Mouse (Mus musculus) CH12.LX (cell line): Measurements from ENCODE around the gene Gm44579. TPM values are rescaled to one million over a fixed set of nuclear protein-coding genes. Genes with fewer than 3 reads are reported as not detected.

Source experiments
- DNase-seq: peaks from one replicate; pipeline ENCODE4 v3.0.0-alpha.2; 2013; ENCODE audit errors: extremely low read depth
- H3K27ac ChIP-seq: 2 replicates; pipeline ENCODE4 v1.5.1; 2012; ENCODE audit warnings: low read depth, mild to moderate bottlenecking, control low read depth, moderate library complexity; ENCODE audit not compliant: insufficient read depth
- H3K27me3 ChIP-seq: replicated peaks from 2 replicates; pipeline ENCODE3; 2012; ENCODE audit warnings: inconsistent platforms
- H3K36me3 ChIP-seq, 2 experiments: replicated peaks in 1 of 2; 2 replicates each; pipeline versions ENCODE3 to v1.6.1; 2012; ENCODE audit warnings: inconsistent platforms in 1 of 2, low read length in 1 of 2, mild to moderate bottlenecking in 1 of 2, mixed read lengths in 1 of 2, moderate library complexity in 1 of 2; ENCODE audit not compliant: control insufficient read depth in 1 of 2, insufficient read depth in 1 of 2
- H3K4me1 ChIP-seq, 2 experiments: 2 replicates each; pipeline ENCODE4 v1.6.1; 2012; ENCODE audit warnings: inconsistent platforms in 1 of 2, moderate library complexity in 1 of 2; ENCODE audit not compliant: insufficient read depth in 2 of 2, control insufficient read depth in 1 of 2
- H3K4me2 ChIP-seq: 2 replicates; pipeline ENCODE4 v1.6.1; 2012; ENCODE audit warnings: low read depth, mild to moderate bottlenecking, control low read depth; ENCODE audit not compliant: poor library complexity, insufficient read depth, severe bottlenecking
- H3K4me3 ChIP-seq, 3 experiments: fragments of 150-350 bp in 1 of 3; sonication (generic) in 1 of 3; replicated peaks in 1 of 3; 2 replicates each; pipeline versions ENCODE3 to v1.5.1; 2011 to 2012; ENCODE audit warnings: low read depth in 2 of 3, low read length in 2 of 3, mild to moderate bottlenecking in 2 of 3, moderate library complexity in 2 of 3, control low read depth in 1 of 3, improper control_type of control experiment in 1 of 3, inconsistent platforms in 1 of 3, mixed read lengths in 1 of 3; ENCODE audit not compliant: poor library complexity in 1 of 3
- H3K79me2 ChIP-seq: replicated peaks from 2 replicates; pipeline ENCODE4 v1.6.1; 2012; ENCODE audit warnings: mild to moderate bottlenecking, moderate library complexity; ENCODE audit not compliant: control insufficient read depth, poor library complexity, insufficient read depth, severe bottlenecking; ENCODE audit errors: extremely low read depth
- H3K9ac ChIP-seq: 2 replicates; pipeline ENCODE4 v1.6.1; 2012; ENCODE audit warnings: low read depth, mild to moderate bottlenecking, control low read depth, moderate library complexity; ENCODE audit not compliant: insufficient read depth
- H3K9me3 ChIP-seq: replicated peaks from 2 replicates; pipeline ENCODE3; 2012; ENCODE audit warnings: low read length, inconsistent platforms, mixed read lengths
- BHLHE40 ChIP-seq: IDR thresholded peaks from 2 replicates; pipeline ENCODE4 v1.6.1; 2011; ENCODE audit warnings: mild to moderate bottlenecking, low read depth, low read length, improper control_type of control experiment
- CHD1 ChIP-seq: IDR thresholded peaks from 2 replicates; pipeline ENCODE4 v1.6.1; 2012; ENCODE audit warnings: low read depth, low read length, improper control_type of control experiment, inconsistent platforms
- CHD2 ChIP-seq: IDR thresholded peaks from 2 replicates; pipeline ENCODE4 v1.6.1; 2011; ENCODE audit warnings: low read length, improper control_type of control experiment
- CTCF ChIP-seq, 2 experiments: IDR thresholded peaks in 1 of 2; conservative IDR thresholded peaks in 1 of 2; 2 replicates each; pipeline ENCODE4 v1.5.1; 2011 to 2012; ENCODE audit warnings: low read depth in 2 of 2, low read length in 2 of 2, improper control_type of control experiment in 1 of 2, inconsistent platforms in 1 of 2, mild to moderate bottlenecking in 1 of 2, moderate library complexity in 1 of 2
- E2F4 ChIP-seq: IDR thresholded peaks from 2 replicates; pipeline ENCODE4 v1.6.1; 2011; ENCODE audit warnings: low read depth, low read length, improper control_type of control experiment; ENCODE audit not compliant: insufficient replicate concordance
- ELF1 ChIP-seq: IDR thresholded peaks from 2 replicates; pipeline ENCODE4 v1.6.1; 2014; ENCODE audit warnings: low read depth, mild to moderate bottlenecking, inconsistent platforms, low read length, improper control_type of control experiment
- EP300 ChIP-seq: IDR thresholded peaks from 2 replicates; pipeline ENCODE4 v1.6.1; 2011; ENCODE audit warnings: low read length, improper control_type of control experiment
- ETS1 ChIP-seq: conservative IDR thresholded peaks from 2 replicates; pipeline ENCODE4 v1.6.1; 2012; ENCODE audit warnings: low read depth, mild to moderate bottlenecking, inconsistent platforms, low read length, improper control_type of control experiment, moderate library complexity
- GABPA ChIP-seq: IDR thresholded peaks from 2 replicates; pipeline ENCODE4 v1.6.1; 2012; ENCODE audit warnings: low read depth, low read length, improper control_type of control experiment, inconsistent platforms; ENCODE audit not compliant: insufficient replicate concordance
- HCFC1 ChIP-seq: IDR thresholded peaks from 2 replicates; pipeline ENCODE4 v1.6.1; 2012; ENCODE audit warnings: low read depth, mild to moderate bottlenecking, inconsistent platforms, low read length, improper control_type of control experiment
- IRF4 ChIP-seq: IDR thresholded peaks from 2 replicates; pipeline ENCODE4 v1.6.1; 2014; ENCODE audit warnings: low read depth, mild to moderate bottlenecking, inconsistent platforms, low read length, improper control_type of control experiment
- JUN ChIP-seq: IDR thresholded peaks from 2 replicates; pipeline ENCODE4 v1.6.1; 2011; ENCODE audit warnings: low read depth, mild to moderate bottlenecking, low read length, improper control_type of control experiment, moderate library complexity; ENCODE audit not compliant: insufficient read depth
- JUND ChIP-seq: conservative IDR thresholded peaks from 2 replicates; pipeline ENCODE4 v1.6.1; 2011; ENCODE audit warnings: low read depth, low read length, improper control_type of control experiment
- KAT2A ChIP-seq: IDR thresholded peaks from 2 replicates; pipeline ENCODE4 v1.6.1; 2012; ENCODE audit warnings: low read length, improper control_type of control experiment, inconsistent platforms; ENCODE audit not compliant: insufficient replicate concordance
- MAFK ChIP-seq: IDR thresholded peaks from 2 replicates; pipeline ENCODE4 v1.6.1; 2011; ENCODE audit warnings: low read length, improper control_type of control experiment; ENCODE audit not compliant: insufficient replicate concordance
- MAX ChIP-seq: IDR thresholded peaks from 2 replicates; pipeline ENCODE4 v1.6.1; 2011; ENCODE audit warnings: low read length, improper control_type of control experiment
- MEF2A ChIP-seq: IDR thresholded peaks from 2 replicates; pipeline ENCODE4 v1.6.1; 2014; ENCODE audit warnings: low read depth, mild to moderate bottlenecking, inconsistent platforms, low read length, improper control_type of control experiment, borderline replicate concordance
- MXI1 ChIP-seq: IDR thresholded peaks from 2 replicates; pipeline ENCODE4 v1.6.1; 2011; ENCODE audit warnings: mild to moderate bottlenecking, low read depth, low read length, improper control_type of control experiment
- MYC ChIP-seq: IDR thresholded peaks from 2 replicates; pipeline ENCODE4 v1.6.1; 2011; ENCODE audit warnings: low read depth, mild to moderate bottlenecking, improper control_type of control experiment, low read length
- NRF1 ChIP-seq: IDR thresholded peaks from 2 replicates; pipeline ENCODE4 v1.6.1; 2014; ENCODE audit warnings: low read depth, mild to moderate bottlenecking, inconsistent platforms, low read length, improper control_type of control experiment, moderate library complexity
- PAX5 ChIP-seq: IDR thresholded peaks from 2 replicates; pipeline ENCODE4 v1.6.1; 2012; ENCODE audit warnings: low read length, inconsistent platforms, mixed read lengths
- POLR2A ChIP-seq: IDR thresholded peaks from 2 replicates; pipeline ENCODE4 v1.6.1; 2011; ENCODE audit warnings: low read depth, mild to moderate bottlenecking, improper control_type of control experiment, low read length
- POLR2AphosphoS2 ChIP-seq: IDR thresholded peaks from 2 replicates; pipeline ENCODE4 v1.6.1; 2011; ENCODE audit warnings: low read depth, low read length, improper control_type of control experiment
- RAD21 ChIP-seq: IDR thresholded peaks from 2 replicates; pipeline ENCODE4 v1.6.1; 2011; ENCODE audit warnings: low read depth, mild to moderate bottlenecking, low read length, improper control_type of control experiment, moderate library complexity
- RCOR1 ChIP-seq: conservative IDR thresholded peaks from 2 replicates; pipeline ENCODE4 v1.6.1; 2012; ENCODE audit warnings: low read depth, mild to moderate bottlenecking, inconsistent platforms, low read length, improper control_type of control experiment
- SIN3A ChIP-seq: IDR thresholded peaks from 2 replicates; pipeline ENCODE4 v1.6.1; 2012; ENCODE audit warnings: low read length, improper control_type of control experiment, inconsistent platforms
- SMC3 ChIP-seq: IDR thresholded peaks from 2 replicates; pipeline ENCODE4 v1.6.1; 2011; ENCODE audit warnings: low read depth, low read length, improper control_type of control experiment
- TBP ChIP-seq: conservative IDR thresholded peaks from 2 replicates; pipeline ENCODE4 v1.6.1; 2011; ENCODE audit warnings: low read depth, low read length, improper control_type of control experiment
- TCF12 ChIP-seq: IDR thresholded peaks from 2 replicates; pipeline ENCODE4 v1.6.1; 2014; ENCODE audit warnings: low read depth, mild to moderate bottlenecking, inconsistent platforms, low read length, improper control_type of control experiment
- UBTF ChIP-seq: IDR thresholded peaks from 2 replicates; pipeline ENCODE4 v1.6.1; 2012; ENCODE audit warnings: low read depth, mild to moderate bottlenecking, inconsistent platforms, low read length, improper control_type of control experiment, moderate library complexity
- USF1 ChIP-seq: IDR thresholded peaks from 2 replicates; pipeline ENCODE4 v1.6.1; 2014; ENCODE audit warnings: low read depth, mild to moderate bottlenecking, inconsistent platforms, low read length, improper control_type of control experiment
- USF2 ChIP-seq: conservative IDR thresholded peaks from 2 replicates; pipeline ENCODE4 v1.6.1; 2011; ENCODE audit warnings: low read depth, low read length, improper control_type of control experiment
- ZC3H11A ChIP-seq: IDR thresholded peaks from 2 replicates; pipeline ENCODE4 v1.6.1; 2012; ENCODE audit warnings: low read depth, mild to moderate bottlenecking, inconsistent platforms, low read length, improper control_type of control experiment
- ZKSCAN1 ChIP-seq: IDR thresholded peaks from 2 replicates; pipeline ENCODE4 v1.6.1; 2012; ENCODE audit warnings: low read depth, inconsistent platforms, low read length, improper control_type of control experiment, borderline replicate concordance
- ZMIZ1 ChIP-seq: IDR thresholded peaks from 2 replicates; pipeline ENCODE4 v1.6.1; 2012; ENCODE audit warnings: low read depth, mild to moderate bottlenecking, inconsistent platforms, low read length, improper control_type of control experiment
- ZNF384 ChIP-seq: IDR thresholded peaks from 2 replicates; pipeline ENCODE4 v1.6.1; 2012; ENCODE audit warnings: low read depth, low read length, improper control_type of control experiment, inconsistent platforms
- dilution Hi-C: fragments of 300-500 bp; cut with MboI; formaldehyde crosslinking; loops from 2 replicates; pipeline ENCODE4 v1.14.3; 2020; ENCODE audit warnings: low sequenced_read_pairs; ENCODE audit not compliant: extremely low pct_unique_long_range_greater_than_20kb, extremely low pct_ligation_motif_present
- in situ Hi-C: fragments of 300-500 bp; cut with MboI; formaldehyde crosslinking; loops from 3 replicates; pipeline ENCODE4 v1.14.3; 2019; ENCODE audit warnings: low sequenced_read_pairs, low pct_ligation_motif_present, low pct_unique_long_range_greater_than_20kb, mixed read lengths
- polyA plus RNA-seq: library from polyadenylated mRNA; unstranded; fragments of >175 nt; gene quantifications from 2 replicates; pipeline ENCODE4 v1.2.1, GENCODE M21; 2012; ENCODE audit warnings: low read depth; ENCODE audit not compliant: insufficient read length
- total RNA-seq, 2 experiments: library from RNA; depleted of rRNA; stranded (reverse); fragments of 300-350 nt in 1 of 2; fragments of >200 nt in 1 of 2; gene quantifications; 2 replicates each; pipeline ENCODE4 v1.2.3; 2012 to 2014

Gene Gm44579
- total and polyA plus RNA-seq, 3 experiments: not detected

- Histone ChIP-seq H3K4me3 (no peak overlapping the region), H3K9ac (no peak overlapping the region), H3K9me3 (no peaks in the 10 kb centered on the region), H3K4me2 (no peak overlapping the region), H3K27me3 (peaks cover 4% of the 10 kb centered on the region), H3K4me1 (peaks cover 8 to 29% of the 10 kb centered on the region in 2 experiments; a peak in 3 of 4 replicates), H3K79me2 (no peaks in the 10 kb centered on the region), H3K36me3 (no peaks in the 10 kb centered on the region), H3K27ac (no peak overlapping the region)
- TF ChIP-seq E2F4 (no peak), RCOR1 (no peak), ZC3H11A (peak; percentile 26; the same call in 1 of the 2 replicates), CHD1 (no peak), TBP (no peak), MAX (no peak), NRF1 (no peak), PAX5 (no peak), JUN (no peak), MYC (0 out of 2 replicates have a peak, but pooled peaks have one; percentile 45), USF2 (no peak), JUND (0 out of 2 replicates have a peak, but pooled peaks have one; percentile 40), ZMIZ1 (no peak), ZKSCAN1 (no peak), CTCF (conservative IDR thresholded peaks at IDR 0.05 in 1 of 2, IDR thresholded peaks at IDR 0.05 in 1 of 2; ENCODE audit: low read depth in 2 of 2, low read length in 2 of 2) (peak; percentile 62 to 87), EP300 (no peak), USF1 (no peak), IRF4 (peak; percentile 16; the same call in 1 of the 2 replicates), RAD21 (peak; percentile 91), UBTF (no peak), HCFC1 (peak; percentile 40; the same call in 1 of the 2 replicates), POLR2A (no peak), CHD2 (no peak), ZNF384 (no peak), TCF12 (no peak), BHLHE40 (0 out of 2 replicates have a peak, but pooled peaks have one; percentile 11), ELF1 (no peak), MXI1 (no peak), POLR2AphosphoS2 (no peak), MEF2A (0 out of 2 replicates have a peak, but pooled peaks have one; percentile 14), ETS1 (no peak), MAFK (no peak), SMC3 (peak; percentile 78), SIN3A (peak; percentile 69; the same call in 1 of the 2 replicates), KAT2A (no peak), GABPA (no peak)
- dilution Hi-C loops: no loop called here
- in situ Hi-C loops: loop anchor here (5.0 to 25.0 kb wide), 3 partner anchors 61 to 291 kb away; partner anchors contain the start of genes Pfkm, Senp1 and Tmem106c
- DNase-seq: peak; percentile 83
Measured at GRCm38 (mm10) chr15:98153625-98154024, 67.2 kb downstream of the Gm44579 start.
